Mouse (Mus musculus): ENCODE data around the gene Sox6.

- TF ChIP-seq CTCF (conservative IDR thresholded peaks at IDR 0.05; ENCODE audit: low read length) (no peak), POU5F1 (IDR thresholded peaks at IDR 0.05; ENCODE audit: borderline replicate concordance, low read length) (no peak)
Observed at GRCm38 (mm10) chr7:115517701-115518100, 520.9 kb downstream of the Sox6 start.
